Comparison of ENCODE assay signal across 11 mouse cellular contexts in genomic region chr1:189081267-189081666, GRCm38 (mm10).
DNase-seq lines count a peak whose midpoint lies in the region; ATAC-seq lines count a peak whose summit lies in the region.
"Had no signal": no experiment of that assay in that cellular context is flagged by ENCODE, and none has a peak within 500 bp of the region (broad histone marks: within the 10 kb centered on the region; RNA-seq: fewer than 3 reads in every experiment).

No protein-coding gene starts in this region.

- H3K4me1 ChIP-seq in forebrain, embryonic 15.5 days = peaks cover 18% of the 10 kb centered on the region
- peaks cover 3% of the 10 kb centered on the region for H3K4me1 ChIP-seq in forebrain, embryonic 12.5 days
- peaks cover 6% of the 10 kb centered on the region; the same call in 1 of the 2 replicates for H3K4me1 ChIP-seq in hindbrain, embryonic 10.5 days (replicated peaks)
- H3K4me1 ChIP-seq in hindbrain, embryonic 14.5 days (replicated peaks; ENCODE audit: control insufficient read depth, insufficient read depth, low read length) = no peaks in the 10 kb centered on the region
- H3K4me1 ChIP-seq in midbrain, embryonic 10.5 days = peaks cover 12% of the 10 kb centered on the region
- no peaks in the 10 kb centered on the region for H3K4me1 ChIP-seq in midbrain, embryonic 14.5 days (ENCODE audit: control insufficient read depth, insufficient read depth, low read length)
- H3K4me1 ChIP-seq: midbrain, embryonic 12.5 days had no signal

- peak overlapping the region; percentile 81; the same call in 1 of the 2 replicates for H3K27ac ChIP-seq in forebrain, embryonic 15.5 days (replicated peaks)
- no peak overlapping the region for H3K27ac ChIP-seq in forebrain, embryonic 12.5 days
- H3K27ac ChIP-seq in hindbrain, embryonic 10.5 days = peak overlapping the region; percentile 77; the same call in 1 of the 2 replicates
- no peak overlapping the region for H3K27ac ChIP-seq in hindbrain, embryonic 14.5 days
- peak overlapping the region; percentile 35 for H3K27ac ChIP-seq in midbrain, embryonic 10.5 days (replicated peaks)
- no peak overlapping the region for H3K27ac ChIP-seq in midbrain, embryonic 14.5 days (replicated peaks; ENCODE audit: low read depth, low read length)
- H3K27ac ChIP-seq: midbrain, embryonic 12.5 days had no signal

- H3K9ac ChIP-seq in forebrain, embryonic 15.5 days (replicated peaks) = no peak overlapping the region
- H3K9ac ChIP-seq in forebrain, embryonic 12.5 days = no peak overlapping the region
- no peak overlapping the region for H3K9ac ChIP-seq in hindbrain, embryonic 14.5 days
- H3K9ac ChIP-seq in midbrain, embryonic 14.5 days (replicated peaks; ENCODE audit: low read length) = no peak overlapping the region
- H3K9ac ChIP-seq: midbrain, embryonic 12.5 days had no signal

- H3K27me3 ChIP-seq in forebrain, embryonic 15.5 days = no peaks in the 10 kb centered on the region
- H3K27me3 ChIP-seq in forebrain, embryonic 12.5 days = no peaks in the 10 kb centered on the region
- H3K27me3 ChIP-seq in hindbrain, embryonic 10.5 days (ENCODE audit: insufficient read depth, poor library complexity, severe bottlenecking) = no peaks in the 10 kb centered on the region
- H3K27me3 ChIP-seq in hindbrain, embryonic 14.5 days (ENCODE audit: control insufficient read depth, insufficient read depth, low read length) = no peaks in the 10 kb centered on the region
- H3K27me3 ChIP-seq in midbrain, embryonic 10.5 days (ENCODE audit: low read depth, poor library complexity, severe bottlenecking) = no peaks in the 10 kb centered on the region
- H3K27me3 ChIP-seq in midbrain, embryonic 14.5 days (ENCODE audit: control insufficient read depth, insufficient read depth, low read length) = no peaks in the 10 kb centered on the region
- H3K27me3 ChIP-seq: midbrain, embryonic 12.5 days had no signal

- DNase-seq in hindbrain, embryonic 10.5 days (ENCODE audit: low spot score) = no peak
- no peak for DNase-seq in hindbrain, embryonic 14.5 days (ENCODE audit: low spot score)
- no peak for DNase-seq in midbrain, embryonic 10.5 days (ENCODE audit: low spot score)
- no peak for DNase-seq in midbrain, embryonic 14.5 days
- DNase-seq in embryo, embryonic 10 days (ENCODE audit: low spot score) = no peak
- no peak for DNase-seq in ovary, adult 18-20 months (ENCODE audit: low spot score)
- DNase-seq: cerebellum, adult 9-10 months had no signal

- WGBS in forebrain, embryonic 15.5 days = 42% methylated on average over 2 of the region's 2 CpGs
- 59% methylated on average over 2 of the region's 2 CpGs for WGBS in forebrain, embryonic 12.5 days
- 60% methylated on average over 2 of the region's 2 CpGs for WGBS in hindbrain, embryonic 10.5 days
- 49% methylated on average over 2 of the region's 2 CpGs for WGBS in hindbrain, embryonic 14.5 days
- 72% methylated on average over 2 of the region's 2 CpGs for WGBS in midbrain, embryonic 10.5 days
- WGBS in midbrain, embryonic 14.5 days = 47% methylated on average over 2 of the region's 2 CpGs

- no peaks in the 10 kb centered on the region for H3K9me3 ChIP-seq in forebrain, embryonic 15.5 days
- H3K9me3 ChIP-seq in forebrain, embryonic 12.5 days = peaks cover 14% of the 10 kb centered on the region
- H3K9me3 ChIP-seq in hindbrain, embryonic 10.5 days = peaks cover 9% of the 10 kb centered on the region
- H3K9me3 ChIP-seq in hindbrain, embryonic 14.5 days (ENCODE audit: control insufficient read depth, low read length) = peaks cover 14% of the 10 kb centered on the region; the same call in 1 of the 2 replicates
- peaks cover 12% of the 10 kb centered on the region; the same call in 1 of the 2 replicates for H3K9me3 ChIP-seq in midbrain, embryonic 10.5 days (replicated peaks)
- H3K9me3 ChIP-seq in midbrain, embryonic 14.5 days (ENCODE audit: control insufficient read depth, low read length) = peaks cover 13% of the 10 kb centered on the region

- H3K36me3 ChIP-seq in forebrain, embryonic 15.5 days = no peaks in the 10 kb centered on the region
- H3K36me3 ChIP-seq in forebrain, embryonic 12.5 days (replicated peaks) = no peaks in the 10 kb centered on the region
- H3K36me3 ChIP-seq in hindbrain, embryonic 10.5 days = no peaks in the 10 kb centered on the region
- no peaks in the 10 kb centered on the region for H3K36me3 ChIP-seq in hindbrain, embryonic 14.5 days (replicated peaks; ENCODE audit: control insufficient read depth, insufficient read depth)
- no peaks in the 10 kb centered on the region for H3K36me3 ChIP-seq in midbrain, embryonic 10.5 days
- H3K36me3 ChIP-seq in midbrain, embryonic 14.5 days (ENCODE audit: control insufficient read depth, insufficient read depth, low read length) = no peaks in the 10 kb centered on the region
- H3K36me3 ChIP-seq: midbrain, embryonic 12.5 days had no signal

- no peak overlapping the region for H3K4me3 ChIP-seq in forebrain, embryonic 15.5 days
- no peak overlapping the region for H3K4me3 ChIP-seq in forebrain, embryonic 12.5 days (replicated peaks)
- H3K4me3 ChIP-seq in hindbrain, embryonic 10.5 days = no peak overlapping the region
- H3K4me3 ChIP-seq in hindbrain, embryonic 14.5 days (replicated peaks; ENCODE audit: low read length) = no peak overlapping the region
- no peak overlapping the region for H3K4me3 ChIP-seq in midbrain, embryonic 10.5 days
- no peak overlapping the region for H3K4me3 ChIP-seq in midbrain, embryonic 14.5 days (replicated peaks; ENCODE audit: low read depth, low read length)
- H3K4me3 ChIP-seq: midbrain, embryonic 12.5 days had no signal

- H3K4me2 ChIP-seq in forebrain, embryonic 15.5 days (replicated peaks) = no peak overlapping the region
- H3K4me2 ChIP-seq in forebrain, embryonic 12.5 days = no peak overlapping the region
- H3K4me2 ChIP-seq in hindbrain, embryonic 14.5 days (replicated peaks) = no peak overlapping the region
- H3K4me2 ChIP-seq in midbrain, embryonic 14.5 days (ENCODE audit: low read length) = no peak overlapping the region
- H3K4me2 ChIP-seq: liver, embryonic 11.5 days; midbrain, embryonic 12.5 days had no signal

- ATAC-seq in forebrain, embryonic 15.5 days (replicated peaks) = 0 out of 2 replicates have a peak, but pooled peaks have one; percentile 48
- ATAC-seq in forebrain, embryonic 12.5 days (ENCODE audit: low FRiP score) = no peak
- no peak for ATAC-seq in hindbrain, embryonic 14.5 days (ENCODE audit: low FRiP score)
- ATAC-seq in midbrain, embryonic 14.5 days (ENCODE audit: low FRiP score, low TSS enrichment) = no peak

Comparison
In these comparisons a context has a peak if more than half of its experiments do, and no peak if none do; other contexts are left out.
1. H3K27ac ChIP-seq: peak in forebrain, embryonic 15.5 days (single experiment), hindbrain, embryonic 10.5 days (single experiment) and midbrain, embryonic 10.5 days (single experiment); none in forebrain, embryonic 12.5 days (single experiment), hindbrain, embryonic 14.5 days (single experiment) and midbrain, embryonic 14.5 days (single experiment).